12 mouse cellular contexts compared by ENCODE assay signal in genomic region chr3:156772057-156772456, GRCm38 (mm10).
DNase-seq lines count a peak whose midpoint lies in the region; ATAC-seq and TF ChIP-seq lines count a peak whose summit lies in the region.
"Had no signal": no experiment of that assay in that cellular context is flagged by ENCODE, and none has a peak within 500 bp of the region (broad histone marks: within the 10 kb centered on the region; RNA-seq: fewer than 3 reads in every experiment).

No protein-coding gene starts in this region.

- no peaks in the 10 kb centered on the region for H3K9me3 ChIP-seq in kidney, postnatal 0 days (replicated peaks; ENCODE audit: low read length)
- no peaks in the 10 kb centered on the region for H3K9me3 ChIP-seq in forebrain, embryonic 14.5 days (replicated peaks; ENCODE audit: control insufficient read depth, low read length)
- H3K9me3 ChIP-seq in neural tube, embryonic 14.5 days (ENCODE audit: control insufficient read depth, low read length), result no peaks in the 10 kb centered on the region
- H3K9me3 ChIP-seq: heart, embryonic 13.5 days had no signal

- peak; percentile 50; the same call in 1 of the 2 replicates for TF ChIP-seq CTCF in kidney, postnatal 0 days (IDR thresholded peaks at IDR 0.05; ENCODE audit: low read depth)
- peak; percentile 90 for TF ChIP-seq CTCF in cerebellum, adult 2 months (IDR thresholded peaks at IDR 0.05; ENCODE audit: borderline replicate concordance, insufficient read depth, low read depth, low read length)

- ATAC-seq in kidney, postnatal 0 days (replicated peaks; ENCODE audit: low FRiP score, low read depth), result no peak
- ATAC-seq in forebrain, embryonic 14.5 days, result peak; percentile 74; the same call in 1 of the 2 replicates
- peak; percentile 89; the same call in 1 of the 2 replicates for ATAC-seq in neural tube, embryonic 14.5 days (ENCODE audit: low read depth)

- H3K36me3 ChIP-seq in kidney, postnatal 0 days (ENCODE audit: insufficient read depth, low read length), result no peaks in the 10 kb centered on the region
- H3K36me3 ChIP-seq in forebrain, embryonic 14.5 days (ENCODE audit: control insufficient read depth, insufficient read depth, low read length), result no peaks in the 10 kb centered on the region
- no peaks in the 10 kb centered on the region for H3K36me3 ChIP-seq in neural tube, embryonic 14.5 days (ENCODE audit: control insufficient read depth, insufficient read depth, low read length)
- H3K36me3 ChIP-seq: G1E; heart, embryonic 13.5 days had no signal

- H3K4me1 ChIP-seq in kidney, postnatal 0 days (replicated peaks; ENCODE audit: insufficient read depth, low read length), result no peaks in the 10 kb centered on the region
- peaks cover 17% of the 10 kb centered on the region for H3K4me1 ChIP-seq in cerebellum, adult 2 months (ENCODE audit: control insufficient read depth, insufficient read depth, low read length)
- peaks cover 4% of the 10 kb centered on the region; the same call in 1 of the 2 replicates for H3K4me1 ChIP-seq in forebrain, embryonic 14.5 days (ENCODE audit: control insufficient read depth, insufficient read depth, low read length)
- H3K4me1 ChIP-seq in neural tube, embryonic 14.5 days (ENCODE audit: control insufficient read depth, insufficient read depth, low read length), result no peaks in the 10 kb centered on the region
- H3K4me1 ChIP-seq: heart, embryonic 13.5 days had no signal

- 48% methylated on average over 1 of the region's 1 CpGs for WGBS in kidney, postnatal 0 days
- WGBS in cerebellum, adult 2 months, result 9% methylated on average over 1 of the region's 1 CpGs
- 48% methylated on average over 1 of the region's 1 CpGs for WGBS in forebrain, embryonic 14.5 days
- WGBS in neural tube, embryonic 14.5 days, result 34% methylated on average over 1 of the region's 1 CpGs

- no peak for DNase-seq in kidney, postnatal 0 days (ENCODE audit: low spot score)
- no peak for DNase-seq in kidney, postnatal 4 days
- peak; percentile 60 to 80 for DNase-seq in cerebellum, adult 2 months
- DNase-seq in forebrain, embryonic 14.5 days (ENCODE audit: low spot score), result peak; percentile 40
- no peak for DNase-seq in right cerebral cortex, adult 2 months (ENCODE audit: low spot score in 2 of 2)
- no peak for DNase-seq in left cerebral cortex, adult 18-20 months (ENCODE audit: low spot score in 2 of 2)
- DNase-seq: adrenal gland, adult 2 months; lung, adult 2 months had no signal

- H3K9ac ChIP-seq in kidney, postnatal 0 days (ENCODE audit: low read depth, low read length), result no peak overlapping the region
- no peak overlapping the region for H3K9ac ChIP-seq in forebrain, embryonic 14.5 days (ENCODE audit: low read length)
- H3K9ac ChIP-seq in neural tube, embryonic 14.5 days (replicated peaks; ENCODE audit: low read depth, low read length), result no peak overlapping the region
- H3K9ac ChIP-seq: heart, embryonic 13.5 days had no signal

- H3K27me3 ChIP-seq in kidney, postnatal 0 days (ENCODE audit: insufficient read depth, low read length), result no peaks in the 10 kb centered on the region
- no peaks in the 10 kb centered on the region for H3K27me3 ChIP-seq in cerebellum, adult 2 months (ENCODE audit: control insufficient read depth, insufficient read depth, low read length)
- H3K27me3 ChIP-seq in forebrain, embryonic 14.5 days (replicated peaks; ENCODE audit: control insufficient read depth, insufficient read depth, low read length), result no peaks in the 10 kb centered on the region
- no peaks in the 10 kb centered on the region for H3K27me3 ChIP-seq in neural tube, embryonic 14.5 days (ENCODE audit: control insufficient read depth, insufficient read depth, low read length)
- H3K27me3 ChIP-seq: heart, embryonic 13.5 days had no signal

- no peak overlapping the region for H3K27ac ChIP-seq in kidney, postnatal 0 days
- no peak overlapping the region for H3K27ac ChIP-seq in cerebellum, adult 2 months (ENCODE audit: insufficient read depth, low read length)
- no peak overlapping the region for H3K27ac ChIP-seq in forebrain, embryonic 14.5 days (ENCODE audit: low read depth, low read length)
- no peak overlapping the region for H3K27ac ChIP-seq in neural tube, embryonic 14.5 days (ENCODE audit: low read depth, low read length)
- H3K27ac ChIP-seq: heart, embryonic 13.5 days had no signal

- TF ChIP-seq POLR2A in cerebellum, adult 2 months (IDR thresholded peaks at IDR 0.05; ENCODE audit: borderline replicate concordance, insufficient read depth, low read length), result no peak

- H3K4me3 ChIP-seq in kidney, postnatal 0 days (replicated peaks; ENCODE audit: low read depth, low read length), result no peak overlapping the region
- no peak overlapping the region for H3K4me3 ChIP-seq in cerebellum, adult 2 months (replicated peaks; ENCODE audit: insufficient read depth, low read depth, low read length)
- H3K4me3 ChIP-seq in forebrain, embryonic 14.5 days (ENCODE audit: low read depth, low read length), result no peak overlapping the region
- H3K4me3 ChIP-seq in neural tube, embryonic 14.5 days (ENCODE audit: low read depth, low read length), result no peak overlapping the region
- H3K4me3 ChIP-seq: erythroblast, embryonic 14.5 days; heart, embryonic 13.5 days had no signal

- H3K4me2 ChIP-seq in kidney, postnatal 0 days (ENCODE audit: low read length), result no peak overlapping the region
- H3K4me2 ChIP-seq in forebrain, embryonic 14.5 days (ENCODE audit: low read length), result no peak overlapping the region
- no peak overlapping the region for H3K4me2 ChIP-seq in neural tube, embryonic 14.5 days (ENCODE audit: low read depth, low read length)
- H3K4me2 ChIP-seq: heart, embryonic 13.5 days had no signal

Comparison
In these comparisons a context has a peak if more than half of its experiments do, and no peak if none do; other contexts are left out.
1. DNase-seq: peak in cerebellum, adult 2 months (2 of 2) and forebrain, embryonic 14.5 days (single experiment); none in kidney, postnatal 0 days (single experiment), kidney, postnatal 4 days (0 of 2), right cerebral cortex, adult 2 months (0 of 2) and left cerebral cortex, adult 18-20 months (0 of 2).